Mouse (Mus musculus): ENCODE data around the gene Foxn3.

GRCm38 (mm10) chr12:99186239-99186638 lies 377.1 kb downstream of the Foxn3 start:
- TF ChIP-seq CTCF (IDR thresholded peaks at IDR 0.05; ENCODE audit: borderline replicate concordance, extremely low read depth, insufficient read depth, insufficient read length) (no peak), POLR2A (IDR thresholded peaks at IDR 0.05; ENCODE audit: borderline replicate concordance, extremely low read depth, insufficient read depth, insufficient read length, poor library complexity, severe bottlenecking) (no peak)
